Mouse (Mus musculus): ENCODE measurements at regions not wholly inside any gene's neighbourhood (a gene's known extent, or its start where the extent isn't known, plus 50 kb on each side); places are given as distances from the start of the nearest gene placed in this dataset.
A peak's percentile ranks its signal among the peaks of the same experiment; 100 is the strongest.

GRCm38 (mm10) chrX:106987779-106988178, 67.4 kb downstream of the Lpar4 start:
- H3K36me3 ChIP-seq (replicated peaks in 1 of 2; ENCODE audit: control insufficient read depth in 1 of 2, insufficient read depth in 1 of 2, low read length in 1 of 2), result no peaks in the 10 kb centered on the region

GRCm38 (mm10) chrX:107004496-107004895, 83.8 kb upstream of the P2ry10 start:
- no peak for DNase-seq (ENCODE audit: extremely low read depth)
- Histone ChIP-seq H3K27me3 (replicated peaks) (no peaks in the 10 kb centered on the region), H3K9me3 (replicated peaks; ENCODE audit: low read length) (no peaks in the 10 kb centered on the region), H3K36me3 (replicated peaks in 1 of 2; ENCODE audit: control insufficient read depth in 1 of 2, insufficient read depth in 1 of 2, low read length in 1 of 2) (no peaks in the 10 kb centered on the region), H3K4me2 (ENCODE audit: insufficient read depth, low read depth, poor library complexity, severe bottlenecking) (no peak overlapping the region), H3K4me1 (ENCODE audit: control insufficient read depth in 1 of 2, insufficient read depth in 2 of 2) (peaks cover 0 to 3% of the 10 kb centered on the region in 2 experiments; a peak in 1 of 4 replicates), H3K9ac (ENCODE audit: insufficient read depth, low read depth) (no peak overlapping the region), H3K27ac (ENCODE audit: insufficient read depth, low read depth) (no peak overlapping the region), H3K4me3 (replicated peaks in 1 of 3; ENCODE audit: low read depth in 2 of 3, low read length in 2 of 3, poor library complexity in 1 of 3) (no peak overlapping the region), H3K79me2 (replicated peaks; ENCODE audit: control insufficient read depth, extremely low read depth, insufficient read depth, poor library complexity, severe bottlenecking) (no peaks in the 10 kb centered on the region)
- dilution Hi-C loops (cut with MboI; ENCODE audit: extremely low pct_ligation_motif_present, extremely low pct_unique_long_range_greater_than_20kb, low sequenced_read_pairs), result no loop called here
- in situ Hi-C loops (cut with MboI; ENCODE audit: low pct_ligation_motif_present, low pct_unique_long_range_greater_than_20kb, low sequenced_read_pairs), result loop anchor here (25.0 kb wide), 1 partner anchor 158 kb away; no protein-coding TSS in a partner anchor
- TF ChIP-seq USF1 (IDR thresholded peaks at IDR 0.05; ENCODE audit: low read depth, low read length) (no peak), SMC3 (IDR thresholded peaks at IDR 0.05; ENCODE audit: low read depth, low read length) (no peak), TCF12 (IDR thresholded peaks at IDR 0.05; ENCODE audit: low read depth, low read length) (no peak), ELF1 (IDR thresholded peaks at IDR 0.05; ENCODE audit: low read depth, low read length) (no peak), HCFC1 (IDR thresholded peaks at IDR 0.05; ENCODE audit: low read depth, low read length) (no peak), CHD2 (IDR thresholded peaks at IDR 0.05; ENCODE audit: low read length) (no peak), ETS1 (conservative IDR thresholded peaks at IDR 0.05; ENCODE audit: low read depth, low read length) (no peak), CTCF (conservative IDR thresholded peaks at IDR 0.05 in 1 of 2, IDR thresholded peaks at IDR 0.05 in 1 of 2; ENCODE audit: low read depth in 2 of 2, low read length in 2 of 2) (no peak), NELFE (IDR thresholded peaks at IDR 0.05; ENCODE audit: low read depth, low read length) (no peak), NRF1 (IDR thresholded peaks at IDR 0.05; ENCODE audit: low read depth, low read length) (no peak)

More at GRCm38 (mm10) chrX:106987779-106988178, 67.4 kb downstream of the Lpar4 start:
- Histone ChIP-seq H3K27me3 (replicated peaks) (no peaks in the 10 kb centered on the region), H3K9me3 (replicated peaks; ENCODE audit: low read length) (no peaks in the 10 kb centered on the region), H3K4me1 (ENCODE audit: control insufficient read depth in 1 of 2, insufficient read depth in 2 of 2) (no peaks in the 10 kb centered on the region), H3K79me2 (replicated peaks; ENCODE audit: control insufficient read depth, extremely low read depth, insufficient read depth, poor library complexity, severe bottlenecking) (no peaks in the 10 kb centered on the region), H3K27ac (ENCODE audit: insufficient read depth, low read depth) (no peak overlapping the region), H3K9ac (ENCODE audit: insufficient read depth, low read depth) (no peak overlapping the region), H3K4me3 (replicated peaks in 1 of 3; ENCODE audit: low read depth in 2 of 3, low read length in 2 of 3, poor library complexity in 1 of 3) (no peak overlapping the region), H3K4me2 (ENCODE audit: insufficient read depth, low read depth, poor library complexity, severe bottlenecking) (no peak overlapping the region)
- 0 out of 4 replicates have a peak, but pooled peaks of 1 of the 2 experiments have one; percentile 8 for TF ChIP-seq CTCF (conservative IDR thresholded peaks at IDR 0.05 in 1 of 2, IDR thresholded peaks at IDR 0.05 in 1 of 2; ENCODE audit: low read depth in 2 of 2, low read length in 2 of 2)
- no peak for TF ChIP-seq MAFK (IDR thresholded peaks at IDR 0.05; ENCODE audit: insufficient replicate concordance, low read length)
- in situ Hi-C loops (cut with MboI; ENCODE audit: low pct_ligation_motif_present, low pct_unique_long_range_greater_than_20kb, low sequenced_read_pairs), result no loop called here
- DNase-seq (ENCODE audit: extremely low read depth), result no peak
- dilution Hi-C loops (cut with MboI; ENCODE audit: extremely low pct_ligation_motif_present, extremely low pct_unique_long_range_greater_than_20kb, low sequenced_read_pairs), result no loop called here

GRCm38 (mm10) chrX:107008968-107009367, 79.3 kb upstream of the P2ry10 start:
- H3K36me3 ChIP-seq (replicated peaks in 1 of 2; ENCODE audit: control insufficient read depth in 1 of 2, insufficient read depth in 1 of 2, low read length in 1 of 2), result no peaks in the 10 kb centered on the region
- DNase-seq (ENCODE audit: extremely low read depth), result no peak
- no peaks in the 10 kb centered on the region for H3K9me3 ChIP-seq (replicated peaks; ENCODE audit: low read length)
- no peaks in the 10 kb centered on the region for H3K27me3 ChIP-seq (replicated peaks)
- H3K4me2 ChIP-seq (ENCODE audit: insufficient read depth, low read depth, poor library complexity, severe bottlenecking), result no peak overlapping the region
- no peak overlapping the region for H3K9ac ChIP-seq (ENCODE audit: insufficient read depth, low read depth)
- no peaks in the 10 kb centered on the region for H3K79me2 ChIP-seq (replicated peaks; ENCODE audit: control insufficient read depth, extremely low read depth, insufficient read depth, poor library complexity, severe bottlenecking)
- in situ Hi-C loops (cut with MboI; ENCODE audit: low pct_ligation_motif_present, low pct_unique_long_range_greater_than_20kb, low sequenced_read_pairs), result loop anchor here (25.0 kb wide), 1 partner anchor 153 kb away; no protein-coding TSS in a partner anchor
- dilution Hi-C loops (cut with MboI; ENCODE audit: extremely low pct_ligation_motif_present, extremely low pct_unique_long_range_greater_than_20kb, low sequenced_read_pairs), result no loop called here
- no peak overlapping the region for H3K4me3 ChIP-seq (replicated peaks in 1 of 3; ENCODE audit: low read depth in 2 of 3, low read length in 2 of 3, poor library complexity in 1 of 3)
- TF ChIP-seq KAT2A (IDR thresholded peaks at IDR 0.05; ENCODE audit: insufficient replicate concordance, low read length) (no peak), IRF4 (IDR thresholded peaks at IDR 0.05; ENCODE audit: low read depth, low read length) (no peak), MAZ (IDR thresholded peaks at IDR 0.05; ENCODE audit: low read depth, low read length) (no peak), MXI1 (IDR thresholded peaks at IDR 0.05; ENCODE audit: low read depth, low read length) (no peak), ZC3H11A (IDR thresholded peaks at IDR 0.05; ENCODE audit: low read depth, low read length) (no peak), UBTF (IDR thresholded peaks at IDR 0.05; ENCODE audit: low read depth, low read length) (no peak), ZKSCAN1 (IDR thresholded peaks at IDR 0.05; ENCODE audit: borderline replicate concordance, low read depth, low read length) (no peak), JUND (conservative IDR thresholded peaks at IDR 0.05; ENCODE audit: low read depth, low read length) (no peak), TBP (conservative IDR thresholded peaks at IDR 0.05; ENCODE audit: low read depth, low read length) (no peak), ZNF384 (IDR thresholded peaks at IDR 0.05; ENCODE audit: low read depth, low read length) (no peak), ETS1 (conservative IDR thresholded peaks at IDR 0.05; ENCODE audit: low read depth, low read length) (no peak), NELFE (IDR thresholded peaks at IDR 0.05; ENCODE audit: low read depth, low read length) (no peak), POLR2AphosphoS2 (IDR thresholded peaks at IDR 0.05; ENCODE audit: low read depth, low read length) (no peak), RCOR1 (conservative IDR thresholded peaks at IDR 0.05; ENCODE audit: low read depth, low read length) (no peak)
- H3K27ac ChIP-seq (ENCODE audit: insufficient read depth, low read depth), result no peak overlapping the region
- H3K4me1 ChIP-seq (ENCODE audit: control insufficient read depth in 1 of 2, insufficient read depth in 2 of 2), result peaks cover 0 to 2% of the 10 kb centered on the region in 2 experiments; a peak in 1 of 4 replicates

Measured in CH12.LX (cell line).